Mouse (Mus musculus) adrenal gland, adult 18-20 months (tissue): ENCODE results near the gene Sirt3. TPM values are rescaled to one million over a fixed set of nuclear protein-coding genes. Genes with fewer than 3 reads are reported as not detected.

ENCODE experiments used
- DNase-seq, 2 experiments: peaks; one replicate each; pipeline ENCODE4 v3.0.0; 2021 to 2022; ENCODE audit warnings: low spot score in 2 of 2
- total RNA-seq, 2 experiments: library from RNA; stranded (reverse); gene quantifications; 1 replicate in 1 of 2; 2 replicates in 1 of 2; pipeline ENCODE4 v1.2.3; 2021

Gene Sirt3
- total RNA-seq, 2 experiments from 2014 or later, result 28.6 to 45.7 TPM

DNA sequence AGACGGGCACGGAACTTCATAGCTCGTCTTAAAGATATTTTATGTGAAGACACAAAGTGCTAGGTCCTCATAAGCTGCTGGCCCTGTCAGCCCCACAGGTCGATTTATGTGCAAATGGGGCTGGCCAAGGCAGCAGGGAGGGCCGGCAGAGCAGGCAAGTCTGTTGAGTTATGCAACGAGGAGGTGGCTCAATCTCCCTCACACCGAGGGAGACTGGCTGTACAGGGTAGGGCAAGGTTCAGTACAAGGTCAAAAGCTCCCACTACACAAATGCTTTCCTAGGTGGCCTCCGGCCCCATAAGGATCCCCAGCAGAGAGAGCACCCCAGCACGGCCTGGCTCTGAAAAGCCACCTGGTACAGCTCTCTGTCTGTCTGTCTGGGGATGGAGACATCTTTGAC lies 28.7 kb downstream of the Sirt3 start:
- no peak for DNase-seq

DNA sequence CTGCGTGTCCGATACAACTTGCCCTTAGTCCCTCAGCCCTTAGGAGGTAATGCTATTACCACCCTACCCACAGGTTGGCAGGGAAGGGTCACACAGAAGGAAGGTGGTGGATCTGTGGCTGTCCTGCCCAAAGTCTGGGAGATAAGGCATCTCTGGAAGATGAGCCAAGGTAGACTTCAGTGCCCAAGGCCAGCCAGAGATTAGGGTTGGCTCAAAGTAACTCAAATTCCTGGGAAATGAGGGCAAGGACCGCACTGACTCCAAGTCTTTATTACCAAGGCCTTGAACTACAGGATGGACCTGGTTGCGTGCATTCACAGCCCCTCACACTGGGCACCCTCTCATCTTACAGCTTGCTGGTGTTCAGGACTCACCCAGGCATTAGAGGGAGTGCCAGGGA lies 30.2 kb downstream of the Sirt3 start:
- no peak for DNase-seq

GRCm38 (mm10) chr7:140848591-140848990 lies 33.5 kb downstream of the Sirt3 start:
- no peak for DNase-seq

DNA sequence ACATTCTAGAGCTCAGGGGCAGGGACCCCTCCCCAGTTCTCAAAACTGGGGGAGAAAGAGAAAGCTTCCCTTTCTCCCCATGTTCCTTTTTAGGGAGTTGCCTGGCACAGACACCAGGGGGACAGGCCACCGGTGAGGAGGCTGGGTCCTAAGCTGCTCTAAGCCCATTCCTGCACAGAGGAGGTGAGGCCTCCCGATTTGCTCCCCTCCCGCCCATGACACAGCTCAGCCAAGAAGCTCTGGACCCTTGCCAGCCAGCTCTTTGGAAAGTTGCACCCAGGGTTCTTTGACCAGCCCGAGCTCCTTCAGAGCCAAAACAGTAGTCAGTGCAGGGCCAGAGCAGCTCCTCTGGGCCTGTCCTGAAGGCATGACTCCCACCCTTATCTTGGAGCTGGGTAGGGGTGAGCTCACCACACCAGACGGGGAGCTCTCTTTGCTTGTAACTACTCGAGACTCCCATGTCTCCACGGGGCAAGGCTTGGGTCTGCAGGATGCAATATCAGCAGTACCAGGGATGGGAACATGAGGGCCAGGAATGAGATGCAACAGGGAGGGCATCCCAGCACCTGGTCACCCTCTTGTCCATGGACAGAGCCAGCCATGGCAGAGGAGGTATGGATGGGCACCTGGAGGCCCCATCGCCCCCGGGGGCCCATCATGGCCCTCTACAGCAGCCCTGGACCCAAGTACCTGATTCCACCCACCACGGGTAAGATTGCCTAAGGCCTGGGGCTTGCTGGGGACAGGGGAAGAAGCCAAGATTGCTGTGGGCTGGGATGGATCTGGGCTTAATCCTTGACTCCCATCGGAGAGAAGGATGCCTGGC lies 34.1 kb downstream of the Sirt3 start, which contains the start of gene Odf3:
Gene Odf3 (plus strand): TSS at position 51 of the 826 bp plus-strand sequence.
- DNase-seq, result peak; percentile 56 to 67

- DNase-seq, result no peak
These were observed 35.4 kb downstream of the Sirt3 start for GRCm38 (mm10) chr7:140846676-140847075.

- no peak for DNase-seq
These were observed 36.4 kb downstream of the Sirt3 start for GRCm38 (mm10) chr7:140845683-140846082.

GRCm38 (mm10) chr7:140844905-140845665 lies 37.0 kb downstream of the Sirt3 start, which contains the start of gene Scgb1c1:
TSS of gene Scgb1c1 (plus strand) at chr7:140845547.
- peak; percentile 96 for DNase-seq

GRCm38 (mm10) chr7:140843806-140844205 lies 38.3 kb downstream of the Sirt3 start:
- no peak for DNase-seq

- DNase-seq, result no peak
These were observed 41.1 kb downstream of the Sirt3 start for GRCm38 (mm10) chr7:140840750-140841735.

GRCm38 (mm10) chr7:140839556-140839955 lies 42.6 kb downstream of the Sirt3 start:
- DNase-seq, result no peak

- no peak for DNase-seq
These were observed 45.6 kb downstream of the Sirt3 start for GRCm38 (mm10) chr7:140836243-140837115.

GRCm38 (mm10) chr7:140835758-140836087 lies 46.4 kb downstream of the Sirt3 start:
- no peak for DNase-seq

DNA sequence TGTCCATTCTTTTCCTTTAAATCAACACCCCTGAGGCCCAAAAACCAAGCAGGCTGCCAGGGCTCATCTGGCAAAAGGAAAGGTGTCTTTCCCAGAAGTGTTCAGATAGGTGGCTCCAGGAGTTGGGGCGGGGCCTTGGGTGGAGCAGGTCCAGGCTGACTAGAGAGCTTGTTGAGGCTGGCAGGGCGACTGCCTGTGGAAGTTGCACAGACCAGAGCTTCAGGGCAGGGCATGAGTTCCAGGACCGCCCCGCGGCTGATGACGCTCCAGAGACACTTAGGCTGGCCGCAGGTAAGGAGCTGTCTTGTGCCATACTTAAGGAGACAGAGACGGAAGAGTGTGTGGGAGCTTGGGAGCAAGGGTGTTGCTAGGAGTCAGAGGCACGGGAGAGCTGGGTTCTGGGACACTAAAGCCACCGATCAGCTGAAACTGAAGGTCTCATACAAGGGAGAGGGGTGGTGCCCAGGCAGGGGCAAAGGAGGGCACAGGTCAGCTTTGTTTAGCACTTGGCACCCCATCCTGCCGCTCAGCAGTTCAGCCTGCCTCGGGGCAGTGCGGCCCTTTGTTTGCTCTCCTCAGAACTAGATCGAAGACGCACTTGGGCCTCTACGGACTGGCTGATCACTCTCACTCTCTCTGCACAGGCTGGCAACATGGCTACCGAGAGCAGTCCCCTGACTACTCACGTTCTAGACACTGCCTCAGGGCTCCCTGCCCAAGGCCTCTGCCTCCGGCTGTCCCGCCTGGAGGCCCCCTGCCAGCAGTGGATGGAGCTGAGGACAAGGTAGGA lies 46.9 kb downstream of the Sirt3 start, which contains the start of gene Urah:
Gene Urah (plus strand): TSS at position 51 of the 790 bp plus-strand sequence.
- DNase-seq, result no peak

GRCm38 (mm10) chr7:140833341-140833740 lies 48.8 kb downstream of the Sirt3 start:
- DNase-seq, result no peak

DNA sequence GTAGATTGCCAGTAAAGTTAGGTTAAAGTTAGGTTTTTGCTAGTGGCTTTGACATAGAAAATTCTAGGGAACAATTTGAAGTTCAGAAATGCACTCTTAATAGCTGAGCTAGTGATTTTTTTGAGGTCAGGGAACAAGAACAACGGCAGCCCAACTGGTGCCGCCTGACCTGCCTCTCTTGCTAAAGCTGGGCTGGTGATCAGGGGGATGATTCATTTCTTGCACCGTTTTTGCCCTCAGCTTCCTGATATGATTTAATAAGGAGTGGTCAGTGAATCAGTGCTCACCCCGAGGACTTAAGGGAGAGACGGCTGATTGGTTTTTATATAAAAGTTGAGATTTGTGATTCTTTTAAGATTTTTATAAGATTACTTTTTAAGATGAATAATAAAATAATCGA lies 50.7 kb downstream of the Sirt3 start:
- DNase-seq, result no peak

DNA sequence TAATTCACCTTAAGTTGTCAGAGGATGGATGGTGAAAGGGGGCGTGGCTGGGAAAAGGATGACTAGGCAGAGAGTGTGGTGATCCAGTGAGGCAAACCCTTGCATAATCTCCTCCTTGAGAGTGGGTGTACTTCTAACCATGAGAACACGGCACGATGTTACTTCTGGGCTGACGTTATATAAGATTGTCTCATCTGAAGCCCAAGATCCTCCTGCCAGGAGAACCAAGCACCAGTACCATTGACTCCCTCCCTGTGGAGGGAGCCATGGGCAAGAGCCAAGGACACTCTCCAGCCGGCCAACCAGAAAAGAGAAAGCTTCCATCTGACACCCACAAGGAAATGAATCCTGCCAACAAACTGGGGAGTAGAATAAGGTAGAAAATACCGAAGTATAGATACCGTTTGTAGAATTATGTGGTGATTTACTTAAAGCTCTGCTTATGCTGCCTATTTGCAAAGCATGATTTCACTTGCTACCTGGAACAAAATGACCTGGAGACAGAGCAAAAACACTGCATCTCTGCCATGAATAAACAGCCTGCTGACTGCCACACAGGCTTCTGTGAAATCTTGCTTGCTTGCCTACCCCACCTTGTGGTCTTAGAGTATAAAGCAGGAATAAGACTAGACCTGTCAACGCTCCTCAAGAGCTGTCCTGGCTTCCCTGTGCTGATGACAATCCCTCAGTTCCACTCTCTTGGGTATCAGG lies 53.8 kb downstream of the Sirt3 start:
- DNase-seq, result no peak

GRCm38 (mm10) chr7:140822731-140823130 lies 59.4 kb downstream of the Sirt3 start:
- DNase-seq, result no peak

DNA sequence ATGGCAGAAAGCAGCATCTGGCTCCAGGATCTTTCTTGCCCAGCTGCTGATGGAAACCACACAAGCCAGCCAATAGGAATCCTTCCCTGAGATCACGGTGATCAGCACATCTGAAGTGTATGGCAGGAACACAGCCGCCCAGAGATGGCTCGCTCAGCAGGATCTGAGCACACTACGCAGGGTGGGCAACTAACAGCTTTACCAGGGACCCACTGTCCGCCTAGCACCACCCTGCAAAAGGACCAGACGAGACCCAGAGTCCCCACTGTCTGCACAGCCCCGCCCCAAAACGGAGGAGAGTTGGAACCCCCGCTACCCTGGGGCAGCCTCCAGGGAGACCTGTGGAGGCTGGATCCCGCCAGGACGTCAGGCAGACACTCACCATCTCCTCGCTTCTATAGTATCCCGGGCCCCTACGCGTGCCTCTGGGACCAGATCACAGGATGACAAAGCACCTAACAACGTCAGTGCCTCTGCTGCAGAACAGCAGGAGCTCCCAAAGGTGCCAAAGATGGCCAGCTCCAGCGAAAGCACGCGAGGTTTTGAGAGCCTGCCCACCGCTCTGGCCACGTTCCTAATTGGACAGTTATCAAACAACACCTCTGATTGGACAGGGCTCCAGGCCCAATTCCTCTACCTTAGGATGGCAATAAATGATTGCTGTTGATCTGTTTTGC lies 60.3 kb downstream of the Sirt3 start, which contains the start of gene Zfp941:
Gene Zfp941 (minus strand): TSS at position 526 of the 677 bp plus-strand sequence.
- peak in 1 of 2 experiments; percentile 27 for DNase-seq
